Mouse (Mus musculus) forebrain, embryonic 16.5 days (tissue): Measurements from ENCODE around the gene Mgmt. TPM values are rescaled to one million over a fixed set of nuclear protein-coding genes. Genes with fewer than 3 reads are reported as not detected.

Experiments
- ATAC-seq: fragments of 200-750 bp; cut with Nextera tagmentation; 2 replicates; pipeline ENCODE4 v1.8.0; 2017; ENCODE audit warnings: mild to moderate bottlenecking, moderate library complexity
- H3K27ac ChIP-seq: fragments of 300-500 bp; sonication (generic); 2 replicates; pipeline ENCODE4 v1.5.1; 2014; ENCODE audit warnings: low read length, control low read depth
- H3K27me3 ChIP-seq: fragments of 300-500 bp; sonication (generic); replicated peaks from 2 replicates; pipeline ENCODE4 v1.6.1; 2014; ENCODE audit warnings: low read length; ENCODE audit not compliant: control insufficient read depth, insufficient read depth
- H3K36me3 ChIP-seq: fragments of 300-500 bp; sonication (generic); 2 replicates; pipeline ENCODE4 v1.6.1; 2014; ENCODE audit not compliant: control insufficient read depth, insufficient read depth
- H3K4me1 ChIP-seq: fragments of 300-500 bp; sonication (generic); replicated peaks from 2 replicates; pipeline ENCODE4 v1.6.1; 2014; ENCODE audit warnings: low read length; ENCODE audit not compliant: control insufficient read depth, insufficient read depth
- H3K4me2 ChIP-seq: fragments of 300-500 bp; sonication (generic); 2 replicates; pipeline ENCODE4 v1.6.1; 2014; ENCODE audit warnings: mild to moderate bottlenecking, low read length, control low read depth
- H3K4me3 ChIP-seq: fragments of 300-500 bp; sonication (generic); replicated peaks from 2 replicates; pipeline ENCODE4 v1.5.1; 2014; ENCODE audit warnings: mild to moderate bottlenecking, low read length, control low read depth
- H3K9ac ChIP-seq: fragments of 300-500 bp; sonication (generic); replicated peaks from 2 replicates; pipeline ENCODE4 v1.6.1; 2014; ENCODE audit warnings: low read depth, low read length, control low read depth
- H3K9me3 ChIP-seq: fragments of 300-500 bp; sonication (generic); 2 replicates; pipeline ENCODE4 v1.6.1; 2016; ENCODE audit warnings: low read length; ENCODE audit not compliant: control insufficient read depth
- WGBS: fragments of 180-500 bp; shearing (Covaris S2); extraction: QIAGEN DNeasy Blood & Tissue Kit; methylation state at CpG from one replicate; pipeline ENCODE4 v1.1.7; 2014; 5-methylcytosine and 5-hydroxymethylcytosine counted together
- polyA plus RNA-seq: library from polyadenylated mRNA; unstranded; fragments of >200 nt; fragmentation: Nextera tagmentation; extraction: Ambion mirVana; gene quantifications from 2 replicates; pipeline ENCODE4 v1.2.1, GENCODE M21; 2015

Mgmt gene
- polyA plus RNA-seq, 1 experiment from 2014 or later, result 1.2 TPM

DNA sequence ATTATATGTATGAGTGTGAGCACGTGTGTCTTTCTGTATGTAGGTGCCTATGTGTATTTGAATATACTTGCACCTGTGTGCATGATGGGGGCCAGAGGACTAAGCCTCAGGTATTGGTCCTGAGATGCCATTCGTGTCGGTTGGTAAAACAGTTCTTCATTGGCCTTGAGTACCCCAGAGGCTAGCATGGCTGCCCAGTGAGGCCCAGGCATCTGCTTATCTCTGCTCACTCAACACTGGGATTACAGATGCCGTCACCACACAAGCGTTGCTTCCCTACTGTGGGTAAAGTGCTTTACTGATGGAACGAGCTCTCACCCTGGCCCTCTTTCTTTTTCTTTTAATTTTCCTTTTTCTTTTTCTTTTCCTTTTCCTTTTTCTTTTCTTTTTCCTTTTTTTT lies 173.3 kb downstream of the Mgmt start:
- 87% methylated on average over 6 of the region's 6 CpGs for WGBS
- ATAC-seq, result no peak
- H3K9me3 ChIP-seq, result no peaks in the 10 kb centered on the region
- no peaks in the 10 kb centered on the region for H3K4me1 ChIP-seq
- H3K9ac ChIP-seq, result no peak overlapping the region
- no peak overlapping the region for H3K4me3 ChIP-seq
- no peaks in the 10 kb centered on the region for H3K36me3 ChIP-seq
- H3K27ac ChIP-seq, result no peak overlapping the region
- H3K27me3 ChIP-seq, result no peaks in the 10 kb centered on the region
- no peak overlapping the region for H3K4me2 ChIP-seq

DNA sequence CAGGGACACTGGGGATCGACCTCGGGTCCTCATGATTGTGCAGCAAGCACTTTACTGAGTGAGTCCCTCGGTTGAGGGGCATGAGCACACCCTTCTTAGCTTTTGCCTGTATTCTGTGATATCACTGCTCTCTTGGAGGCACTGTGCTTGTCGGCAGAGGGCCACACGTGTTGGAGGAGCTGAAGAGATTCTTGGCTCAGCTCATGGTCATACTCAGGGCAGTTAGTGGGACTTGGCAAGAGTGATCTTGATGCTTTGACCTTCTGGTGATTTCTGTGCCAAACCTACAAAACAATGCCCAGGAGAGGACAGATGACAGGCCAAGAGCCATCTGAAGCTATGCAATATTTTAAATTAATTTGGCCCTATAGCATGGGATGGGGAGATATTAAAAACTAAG lies 174.4 kb downstream of the Mgmt start:
- ATAC-seq, result no peak
- no peak overlapping the region for H3K9ac ChIP-seq
- no peaks in the 10 kb centered on the region for H3K4me1 ChIP-seq
- H3K36me3 ChIP-seq, result no peaks in the 10 kb centered on the region
- WGBS, result 93% methylated on average over 5 of the region's 5 CpGs
- H3K27ac ChIP-seq, result no peak overlapping the region
- H3K27me3 ChIP-seq, result no peaks in the 10 kb centered on the region
- H3K4me2 ChIP-seq, result no peak overlapping the region
- no peak overlapping the region for H3K4me3 ChIP-seq
- H3K9me3 ChIP-seq, result no peaks in the 10 kb centered on the region

GRCm38 (mm10) chr7:137069768-137070167 lies 175.4 kb downstream of the Mgmt start:
- no peak overlapping the region for H3K9ac ChIP-seq
- no peaks in the 10 kb centered on the region for H3K4me1 ChIP-seq
- H3K27ac ChIP-seq, result no peak overlapping the region
- no peaks in the 10 kb centered on the region for H3K36me3 ChIP-seq
- H3K9me3 ChIP-seq, result no peaks in the 10 kb centered on the region
- no peak overlapping the region for H3K4me3 ChIP-seq
- ATAC-seq, result no peak
- H3K4me2 ChIP-seq, result no peak overlapping the region
- WGBS, result 81% methylated on average over 6 of the region's 6 CpGs
- H3K27me3 ChIP-seq, result no peaks in the 10 kb centered on the region

DNA sequence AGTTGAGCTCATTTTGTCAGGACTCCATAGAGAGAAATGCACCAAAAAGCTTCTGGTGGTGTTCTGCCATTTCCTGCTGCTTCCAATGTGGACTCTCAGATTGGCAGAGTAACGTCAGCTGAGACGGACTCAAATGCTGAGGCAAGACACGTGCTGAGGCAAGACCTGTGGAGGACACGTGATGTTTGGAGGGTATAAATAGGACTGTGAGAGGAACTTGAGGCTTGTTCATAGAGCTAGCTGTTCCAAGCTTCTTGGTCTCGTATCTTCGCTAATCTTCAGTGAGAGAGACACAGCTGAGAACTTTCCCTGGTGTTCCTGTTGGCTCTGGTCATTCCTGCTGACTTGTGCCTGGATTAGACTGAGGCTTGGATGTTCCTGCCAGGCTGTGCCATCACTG lies 176.9 kb downstream of the Mgmt start:
- Histone ChIP-seq H3K27me3 (no peaks in the 10 kb centered on the region), H3K9ac (no peak overlapping the region), H3K9me3 (no peaks in the 10 kb centered on the region), H3K27ac (no peak overlapping the region), H3K36me3 (no peaks in the 10 kb centered on the region), H3K4me1 (no peaks in the 10 kb centered on the region), H3K4me2 (no peak overlapping the region), H3K4me3 (no peak overlapping the region)
- ATAC-seq, result no peak
- 89% methylated on average over 6 of the region's 6 CpGs for WGBS

DNA sequence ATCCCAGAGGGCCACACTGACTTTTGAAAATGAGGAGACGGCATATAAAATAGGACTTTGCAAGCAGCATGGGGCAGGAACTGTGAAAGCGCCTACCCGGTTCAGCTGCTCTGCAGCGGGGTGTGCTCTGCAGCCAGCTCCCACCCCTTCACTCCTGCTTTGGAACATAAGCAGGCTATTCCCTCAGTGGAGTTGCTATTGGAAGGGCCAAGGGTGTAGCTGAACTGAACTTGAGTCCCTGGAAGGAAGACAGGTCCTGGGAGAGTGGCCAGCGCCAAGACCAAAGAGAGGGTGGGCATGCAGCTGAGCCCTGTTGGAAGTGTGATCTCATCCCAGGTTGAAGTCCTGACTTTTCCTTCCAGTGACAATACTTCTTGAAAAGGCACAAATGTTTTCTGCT lies 179.5 kb downstream of the Mgmt start:
- Histone ChIP-seq H3K9me3 (no peaks in the 10 kb centered on the region), H3K27me3 (no peaks in the 10 kb centered on the region), H3K4me3 (no peak overlapping the region), H3K9ac (no peak overlapping the region), H3K4me1 (no peaks in the 10 kb centered on the region), H3K4me2 (no peak overlapping the region), H3K36me3 (no peaks in the 10 kb centered on the region), H3K27ac (no peak overlapping the region)
- ATAC-seq, result peak; percentile 43; the same call in 1 of the 2 replicates
- 61% methylated on average over 5 of the region's 5 CpGs for WGBS

- H3K9ac ChIP-seq, result no peak overlapping the region
- no peak overlapping the region for H3K4me3 ChIP-seq
- 87% methylated on average over 6 of the region's 6 CpGs for WGBS
- H3K27me3 ChIP-seq, result no peaks in the 10 kb centered on the region
- no peak for ATAC-seq
- no peaks in the 10 kb centered on the region for H3K9me3 ChIP-seq
- H3K4me1 ChIP-seq, result no peaks in the 10 kb centered on the region
- no peak overlapping the region for H3K4me2 ChIP-seq
- no peak overlapping the region for H3K27ac ChIP-seq
- H3K36me3 ChIP-seq, result no peaks in the 10 kb centered on the region
These were observed 179.9 kb downstream of the Mgmt start for GRCm38 (mm10) chr7:137074324-137074723.

- 100% methylated on average over 1 of the region's 1 CpGs for WGBS
- no peak overlapping the region for H3K9ac ChIP-seq
These were observed 180.9 kb downstream of the Mgmt start for GRCm38 (mm10) chr7:137075301-137075700.

GRCm38 (mm10) chr7:137080171-137080570 lies 185.8 kb downstream of the Mgmt start:
- H3K9me3 ChIP-seq, result no peaks in the 10 kb centered on the region
- no peak for ATAC-seq
- H3K9ac ChIP-seq, result no peak overlapping the region
- no peak overlapping the region for H3K4me3 ChIP-seq
- 87% methylated on average over 4 of the region's 4 CpGs for WGBS
- H3K27me3 ChIP-seq, result no peaks in the 10 kb centered on the region
- no peak overlapping the region for H3K27ac ChIP-seq
- no peaks in the 10 kb centered on the region for H3K36me3 ChIP-seq
- H3K4me2 ChIP-seq, result no peak overlapping the region
- H3K4me1 ChIP-seq, result no peaks in the 10 kb centered on the region

More at GRCm38 (mm10) chr7:137075301-137075700, 180.9 kb downstream of the Mgmt start:
- Histone ChIP-seq H3K36me3 (no peaks in the 10 kb centered on the region), H3K4me1 (no peaks in the 10 kb centered on the region), H3K4me2 (no peak overlapping the region), H3K27me3 (no peaks in the 10 kb centered on the region), H3K9me3 (no peaks in the 10 kb centered on the region), H3K4me3 (no peak overlapping the region), H3K27ac (no peak overlapping the region)
- no peak for ATAC-seq

- Histone ChIP-seq H3K9ac (no peak overlapping the region), H3K27ac (no peak overlapping the region), H3K9me3 (no peaks in the 10 kb centered on the region), H3K4me2 (no peak overlapping the region), H3K36me3 (no peaks in the 10 kb centered on the region), H3K4me3 (no peak overlapping the region), H3K27me3 (no peaks in the 10 kb centered on the region), H3K4me1 (peaks cover 9% of the 10 kb centered on the region)
- ATAC-seq, result no peak
- 87% methylated on average over 6 of the region's 6 CpGs for WGBS
These were observed 187.8 kb downstream of the Mgmt start for GRCm38 (mm10) chr7:137082171-137082570.

GRCm38 (mm10) chr7:137084651-137085050 lies 190.2 kb downstream of the Mgmt start:
- H3K27me3 ChIP-seq, result no peaks in the 10 kb centered on the region
- H3K4me1 ChIP-seq, result peaks cover 9% of the 10 kb centered on the region
- H3K9me3 ChIP-seq, result no peaks in the 10 kb centered on the region
- H3K36me3 ChIP-seq, result no peaks in the 10 kb centered on the region
- no peak overlapping the region for H3K27ac ChIP-seq
- ATAC-seq, result no peak
- WGBS, result 96% methylated on average over 7 of the region's 7 CpGs
- H3K9ac ChIP-seq, result no peak overlapping the region
- H3K4me3 ChIP-seq, result no peak overlapping the region
- H3K4me2 ChIP-seq, result no peak overlapping the region
